Mouse (Mus musculus): ENCODE measurements around the gene Pip5kl1. TPM values are rescaled to one million over a fixed set of nuclear protein-coding genes. Genes with fewer than 3 reads are reported as not detected.

The Pip5kl1 gene
- 0.51 TPM in 1 of 2 replicates, not detected in the other for total RNA-seq (2023)

DNA sequence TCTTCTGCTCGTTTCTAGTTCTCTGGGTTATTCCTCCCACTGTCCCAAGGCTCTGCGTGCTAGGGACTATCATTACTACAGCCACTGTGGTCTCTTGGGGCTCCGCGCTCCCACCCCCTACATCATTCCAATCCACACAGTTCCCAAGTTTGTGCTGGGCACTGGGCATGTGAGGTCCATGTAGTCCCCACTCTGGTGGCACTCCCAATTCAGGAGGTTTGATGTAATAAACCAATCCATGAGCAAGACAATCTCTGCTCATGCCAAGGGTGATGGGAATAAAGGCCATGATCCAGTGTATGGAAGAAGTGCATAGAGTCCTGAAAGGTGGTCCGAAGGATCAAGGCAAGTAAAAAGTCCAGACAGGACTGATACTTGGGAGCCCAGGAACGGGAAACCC lies at the start of gene Pip5kl1:
Gene Pip5kl1 (plus strand): TSS at position 301 of the 400 bp plus-strand sequence.

GRCm38 (mm10) chr2:32534733-32535471 lies 39.7 kb upstream of the Pip5kl1 start, which contains the start of gene Fam102a:
Fam102a (plus strand) TSS chr2:32535332.

GRCm38 (mm10) chr2:32570698-32571494 lies 3.7 kb upstream of the Pip5kl1 start, which contains the start of gene Dpm2:
Dpm2 (plus strand) TSS chr2:32570858.

GRCm38 (mm10) chr2:32575586-32576160 lies 1.1 kb downstream of the Pip5kl1 start, which contains the start of gene 9430097D07Rik:
9430097D07Rik (minus strand) TSS chr2:32575684.

DNA sequence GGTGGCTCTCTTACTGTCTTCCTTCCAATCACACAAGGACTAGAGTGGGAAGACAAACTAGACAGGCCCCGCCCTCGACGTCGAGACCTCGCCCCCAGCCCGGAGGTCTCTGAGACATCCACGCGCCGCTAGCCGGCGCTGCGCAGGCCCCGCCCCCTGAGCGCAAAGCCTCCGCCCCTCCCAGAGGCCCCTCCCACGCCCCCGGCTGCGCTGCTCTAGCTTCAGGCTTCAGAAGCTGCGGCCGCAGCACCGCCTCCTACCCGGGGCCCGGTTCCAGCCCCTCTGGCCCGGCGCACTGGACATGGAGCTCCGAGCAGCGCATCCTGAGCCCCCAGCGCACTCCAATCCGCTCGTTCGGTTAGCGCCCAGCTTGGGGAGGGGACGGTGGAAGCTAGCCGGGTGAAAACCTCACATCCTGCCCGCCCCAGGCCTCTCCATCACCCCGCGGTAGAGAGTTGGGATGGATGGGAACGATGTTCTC lies 12.3 kb downstream of the Pip5kl1 start, which contains the start of gene St6galnac4:
Gene St6galnac4 (plus strand): TSS at position 225 of the 481 bp plus-strand sequence.

GRCm38 (mm10) chr2:32599409-32599808 lies 24.8 kb downstream of the Pip5kl1 start, which contains the start of gene St6galnac6:
St6galnac6 (plus strand) TSS chr2:32599709.

GRCm38 (mm10) chr2:32621517-32621859 lies 46.9 kb downstream of the Pip5kl1 start, which contains the start of gene Ak1:
Ak1 (plus strand) TSS chr2:32621758.

Other genes starting within 250 kb of the Pip5kl1 start
- 53.8 and 65.5 TPM in 2 replicates for gene Ciz1, start 222.5 kb upstream of the Pip5kl1 start, total RNA-seq (2023)
- gene Dnm1, start 221.5 kb upstream of the Pip5kl1 start, total RNA-seq (2023), result not detected in 2 replicates
- 39.5 and 56.7 TPM in 2 replicates for gene 1110008P14Rik, start 192.9 kb upstream of the Pip5kl1 start, total RNA-seq (2023)
- gene Lcn2, start 186.5 kb upstream of the Pip5kl1 start, total RNA-seq (2023), result 6,793 and 10,274 TPM in 2 replicates
- 13.2 and 14.2 TPM in 2 replicates for gene Ptges2, start 178.9 kb upstream of the Pip5kl1 start, total RNA-seq (2023)
- gene Naif1, start 124.3 kb upstream of the Pip5kl1 start, total RNA-seq (2023), result 3.6 and 4.1 TPM in 2 replicates
- gene Slc25a25, start 123.4 kb upstream of the Pip5kl1 start, total RNA-seq (2023), result 13.2 and 19.6 TPM in 2 replicates
- gene Fam102a, start 39.5 kb upstream of the Pip5kl1 start, total RNA-seq (2023), result 16.6 and 20.7 TPM in 2 replicates
- gene Dpm2, start 3.9 kb upstream of the Pip5kl1 start, total RNA-seq (2023), result 45.4 and 46.0 TPM in 2 replicates
- gene 9430097D07Rik, start 887 bp downstream of the Pip5kl1 start, total RNA-seq (2023), result not detected in 2 replicates
- gene St6galnac4, start 12.3 kb downstream of the Pip5kl1 start, total RNA-seq (2023), result 17.9 and 21.5 TPM in 2 replicates
- 9.5 and 12.8 TPM in 2 replicates for gene St6galnac6, start 24.9 kb downstream of the Pip5kl1 start, total RNA-seq (2023)
- gene Ak1, start 47.0 kb downstream of the Pip5kl1 start, total RNA-seq (2023), result 0.60 TPM in 1 of 2 replicates, not detected in the other
- 5.4 and 6.0 TPM in 2 replicates for gene Eng, start 71.8 kb downstream of the Pip5kl1 start, total RNA-seq (2023)
- gene Fpgs, start 129.3 kb downstream of the Pip5kl1 start, total RNA-seq (2023), result 3.9 and 6.7 TPM in 2 replicates
- 186 and 243 TPM in 2 replicates for gene Cdk9, start 138.3 kb downstream of the Pip5kl1 start, total RNA-seq (2023)
- gene Sh2d3c, start 146.3 kb downstream of the Pip5kl1 start, total RNA-seq (2023), result 306 and 450 TPM in 2 replicates
- gene 6330409D20Rik, start 166.2 kb downstream of the Pip5kl1 start, total RNA-seq (2023), result not detected in 2 replicates
- gene Tor2a, start 182.4 kb downstream of the Pip5kl1 start, total RNA-seq (2023), result 15.4 and 20.8 TPM in 2 replicates
- gene Ttc16, start 200.8 kb downstream of the Pip5kl1 start, total RNA-seq (2023), result not detected in 2 replicates
- 0.69 and 1.9 TPM in 2 replicates for gene Ptrh1, start 201.0 kb downstream of the Pip5kl1 start, total RNA-seq (2023)
- gene Cfap157, start 209.6 kb downstream of the Pip5kl1 start, total RNA-seq (2023), result not detected in 2 replicates

Measured in neutrophil, adult 65 days (primary cell).